Mouse (Mus musculus): ENCODE measurements at regions not wholly inside any gene's neighbourhood (a gene's known extent, or its start where the extent isn't known, plus 50 kb on each side); places are given as distances from the start of the nearest gene placed in this dataset.

- TF ChIP-seq CTCF (IDR thresholded peaks at IDR 0.05; ENCODE audit: low read depth), result no peak
- ATAC-seq (peak; percentile 7; the same call in 1 of the 2 replicates), DNase-seq (no peak)
- H3K4me1 ChIP-seq (ENCODE audit: insufficient read depth), result no peaks in the 10 kb centered on the region
- H3K36me3 ChIP-seq (ENCODE audit: insufficient read depth), result no peaks in the 10 kb centered on the region
- H3K27me3 ChIP-seq (ENCODE audit: insufficient read depth, low read length), result no peaks in the 10 kb centered on the region
- H3K27ac ChIP-seq (ENCODE audit: low read depth, low read length), result no peak overlapping the region
- no peak overlapping the region for H3K4me2 ChIP-seq (ENCODE audit: low read depth)
- no peak overlapping the region for H3K4me3 ChIP-seq (ENCODE audit: low read depth, low read length)
- H3K9ac ChIP-seq, result no peak overlapping the region
- 67% methylated on average over 2 of the region's 2 CpGs for WGBS
- H3K9me3 ChIP-seq (ENCODE audit: low read length), result no peaks in the 10 kb centered on the region
Measured at GRCm38 (mm10) chr6:103321058-103321457, 189.3 kb upstream of the Chl1 start.

- Histone ChIP-seq H3K27ac (ENCODE audit: low read depth, low read length) (no peak overlapping the region), H3K36me3 (ENCODE audit: insufficient read depth) (no peaks in the 10 kb centered on the region), H3K9me3 (ENCODE audit: low read length) (no peaks in the 10 kb centered on the region), H3K9ac (no peak overlapping the region), H3K4me1 (ENCODE audit: insufficient read depth) (no peaks in the 10 kb centered on the region), H3K4me3 (ENCODE audit: low read depth, low read length) (no peak overlapping the region), H3K4me2 (ENCODE audit: low read depth) (no peak overlapping the region), H3K27me3 (ENCODE audit: insufficient read depth, low read length) (no peaks in the 10 kb centered on the region)
- no peak for DNase-seq
- TF ChIP-seq CTCF (IDR thresholded peaks at IDR 0.05; ENCODE audit: low read depth), result no peak
- ATAC-seq, result no peak
Measured at GRCm38 (mm10) chr6:103322442-103322841, 187.9 kb upstream of the Chl1 start.

- Histone ChIP-seq H3K36me3 (ENCODE audit: insufficient read depth) (no peaks in the 10 kb centered on the region), H3K4me2 (ENCODE audit: low read depth) (no peak overlapping the region), H3K27me3 (ENCODE audit: insufficient read depth, low read length) (no peaks in the 10 kb centered on the region), H3K4me3 (ENCODE audit: low read depth, low read length) (no peak overlapping the region), H3K9ac (no peak overlapping the region), H3K27ac (ENCODE audit: low read depth, low read length) (no peak overlapping the region), H3K4me1 (ENCODE audit: insufficient read depth) (no peaks in the 10 kb centered on the region), H3K9me3 (ENCODE audit: low read length) (no peaks in the 10 kb centered on the region)
- ATAC-seq, result no peak
- TF ChIP-seq CTCF (IDR thresholded peaks at IDR 0.05; ENCODE audit: low read depth), result no peak
- no peak for DNase-seq
Measured at GRCm38 (mm10) chr6:103335683-103336082, 174.7 kb upstream of the Chl1 start.

GRCm38 (mm10) chr6:103339961-103340732, 170.2 kb upstream of the Chl1 start:
- no peaks in the 10 kb centered on the region for H3K4me1 ChIP-seq (ENCODE audit: insufficient read depth)
- DNase-seq (no peak), ATAC-seq (no peak)
- no peak overlapping the region for H3K27ac ChIP-seq (ENCODE audit: low read depth, low read length)
- no peaks in the 10 kb centered on the region for H3K36me3 ChIP-seq (ENCODE audit: insufficient read depth)
- TF ChIP-seq CTCF (IDR thresholded peaks at IDR 0.05; ENCODE audit: low read depth), result no peak
- no peak overlapping the region for H3K4me2 ChIP-seq (ENCODE audit: low read depth)
- no peak overlapping the region for H3K4me3 ChIP-seq (ENCODE audit: low read depth, low read length)
- WGBS, result 46% methylated on average over 7 of the region's 7 CpGs
- no peaks in the 10 kb centered on the region for H3K27me3 ChIP-seq (ENCODE audit: insufficient read depth, low read length)
- no peaks in the 10 kb centered on the region for H3K9me3 ChIP-seq (ENCODE audit: low read length)
- no peak overlapping the region for H3K9ac ChIP-seq

- no peaks in the 10 kb centered on the region for H3K36me3 ChIP-seq (ENCODE audit: insufficient read depth)
- DNase-seq (no peak), ATAC-seq (no peak)
- whole genome bisulfite sequencing, result 62% methylated on average over 5 of the region's 5 CpGs
- no peaks in the 10 kb centered on the region for H3K9me3 ChIP-seq (ENCODE audit: low read length)
- H3K9ac ChIP-seq, result no peak overlapping the region
- no peak overlapping the region for H3K4me3 ChIP-seq (ENCODE audit: low read depth, low read length)
- H3K4me2 ChIP-seq (ENCODE audit: low read depth), result no peak overlapping the region
- no peak overlapping the region for H3K27ac ChIP-seq (ENCODE audit: low read depth, low read length)
- H3K4me1 ChIP-seq (ENCODE audit: insufficient read depth), result no peaks in the 10 kb centered on the region
- no peaks in the 10 kb centered on the region for H3K27me3 ChIP-seq (ENCODE audit: insufficient read depth, low read length)
- TF ChIP-seq CTCF (IDR thresholded peaks at IDR 0.05; ENCODE audit: low read depth), result no peak
Measured at GRCm38 (mm10) chr6:103343515-103343914, 166.9 kb upstream of the Chl1 start.

GRCm38 (mm10) chr6:103344413-103344812, 166.0 kb upstream of the Chl1 start:
- ATAC-seq (no peak), DNase-seq (no peak)
- Histone ChIP-seq H3K27ac (ENCODE audit: low read depth, low read length) (no peak overlapping the region), H3K27me3 (ENCODE audit: insufficient read depth, low read length) (no peaks in the 10 kb centered on the region), H3K4me3 (ENCODE audit: low read depth, low read length) (no peak overlapping the region), H3K36me3 (ENCODE audit: insufficient read depth) (no peaks in the 10 kb centered on the region), H3K9ac (no peak overlapping the region), H3K4me1 (ENCODE audit: insufficient read depth) (no peaks in the 10 kb centered on the region), H3K4me2 (ENCODE audit: low read depth) (no peak overlapping the region), H3K9me3 (ENCODE audit: low read length) (no peaks in the 10 kb centered on the region)
- TF ChIP-seq CTCF (IDR thresholded peaks at IDR 0.05; ENCODE audit: low read depth), result no peak
- 74% methylated on average over 2 of the region's 2 CpGs for WGBS

- no peaks in the 10 kb centered on the region for H3K9me3 ChIP-seq (ENCODE audit: low read length)
- H3K4me1 ChIP-seq (ENCODE audit: insufficient read depth), result no peaks in the 10 kb centered on the region
- no peak for DNase-seq
- no peak for ATAC-seq
- WGBS, result 75% methylated on average over 3 of the region's 3 CpGs
- H3K27me3 ChIP-seq (ENCODE audit: insufficient read depth, low read length), result no peaks in the 10 kb centered on the region
- H3K4me3 ChIP-seq (ENCODE audit: low read depth, low read length), result no peak overlapping the region
- TF ChIP-seq CTCF (IDR thresholded peaks at IDR 0.05; ENCODE audit: low read depth), result no peak
- no peaks in the 10 kb centered on the region for H3K36me3 ChIP-seq (ENCODE audit: insufficient read depth)
- no peak overlapping the region for H3K27ac ChIP-seq (ENCODE audit: low read depth, low read length)
- no peak overlapping the region for H3K4me2 ChIP-seq (ENCODE audit: low read depth)
- H3K9ac ChIP-seq, result no peak overlapping the region
Measured at GRCm38 (mm10) chr6:103345195-103345594, 165.2 kb upstream of the Chl1 start.
